Mouse (Mus musculus): ENCODE measurements at regions not wholly inside any gene's neighbourhood (a gene's known extent, or its start where the extent isn't known, plus 50 kb on each side); places are given as distances from the start of the nearest gene placed in this dataset.

DNA sequence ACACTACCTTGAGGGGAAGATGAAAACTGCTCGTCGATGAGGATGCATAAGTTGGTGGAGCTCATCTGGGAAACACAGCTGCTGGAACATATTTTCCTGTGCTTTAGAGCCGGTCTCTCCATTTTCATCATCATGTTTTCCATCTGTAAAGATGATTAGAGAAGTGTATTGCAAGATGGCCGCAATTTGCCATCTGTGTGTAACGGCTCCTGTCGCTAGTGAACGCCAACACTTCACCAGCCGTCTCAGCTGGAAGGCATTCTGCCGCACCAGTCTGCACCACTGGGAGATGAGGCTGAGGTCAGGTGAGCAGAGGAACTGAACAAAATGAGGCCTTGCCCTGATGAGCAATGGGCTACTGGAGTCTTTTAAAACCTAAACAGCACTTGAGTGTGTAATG lies 57.4 kb downstream of the Gm21962 start:
- no peak for DNase-seq

GRCm38 (mm10) chr3:137729421-137729820 lies 58.1 kb downstream of the Gm21962 start:
- DNase-seq = no peak

DNA sequence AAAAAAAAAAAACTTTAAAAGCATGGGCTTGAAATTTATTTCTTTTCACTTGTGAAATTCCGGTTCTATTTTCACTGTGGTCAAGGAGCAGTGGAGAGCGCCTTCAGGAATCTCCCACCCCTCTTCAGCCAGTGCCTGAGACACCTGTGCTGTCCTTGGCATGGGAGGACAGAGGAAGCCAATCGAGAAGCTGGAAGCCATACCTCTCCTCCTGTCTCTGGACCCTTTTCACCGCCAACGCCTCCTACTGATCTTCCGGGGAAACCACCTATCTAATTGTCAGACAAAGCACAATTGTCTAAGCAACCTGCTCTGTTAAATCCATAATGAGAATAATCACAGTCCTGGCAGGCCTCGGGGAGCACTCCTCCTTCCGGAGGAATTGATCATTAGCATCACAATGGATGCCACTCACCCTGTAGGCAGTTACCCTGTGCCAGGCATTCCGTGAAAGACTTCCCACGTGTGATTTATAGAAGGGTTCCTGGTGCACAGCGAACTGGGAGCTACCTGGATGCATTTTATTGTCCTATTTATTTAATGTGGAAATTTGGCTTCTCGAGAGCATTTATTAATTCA lies 66.0 kb downstream of the Gm21962 start:
- DNase-seq = no peak

DNA sequence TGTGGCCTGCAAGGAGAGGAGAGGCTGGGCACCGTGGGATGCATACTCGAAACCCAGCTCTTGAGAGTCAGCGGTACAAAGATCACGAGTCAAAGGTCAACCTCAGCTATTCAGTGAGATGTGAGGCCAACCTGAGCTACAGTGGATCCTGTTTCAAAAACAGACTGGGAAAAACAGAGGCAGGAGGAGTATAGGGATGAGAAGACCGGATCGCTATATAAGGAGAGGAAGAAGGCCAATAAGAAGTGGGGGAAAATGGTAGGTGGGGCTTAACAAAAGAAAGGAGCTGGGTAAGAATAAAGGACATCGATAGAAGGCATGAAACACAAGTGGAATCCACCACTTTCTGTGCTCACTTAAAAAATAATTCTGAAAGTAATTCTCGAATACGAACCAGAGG lies 70.2 kb downstream of the Gm21962 start:
- DNase-seq = no peak

GRCm38 (mm10) chr3:137742119-137742518 lies 70.8 kb downstream of the Gm21962 start:
- DNase-seq = no peak

GRCm38 (mm10) chr3:137751732-137752260 lies 80.5 kb downstream of the Gm21962 start:
- DNase-seq = no peak

- DNase-seq = peak; percentile 86
Measured at GRCm38 (mm10) chr3:137752447-137753256, 81.3 kb downstream of the Gm21962 start.

DNA sequence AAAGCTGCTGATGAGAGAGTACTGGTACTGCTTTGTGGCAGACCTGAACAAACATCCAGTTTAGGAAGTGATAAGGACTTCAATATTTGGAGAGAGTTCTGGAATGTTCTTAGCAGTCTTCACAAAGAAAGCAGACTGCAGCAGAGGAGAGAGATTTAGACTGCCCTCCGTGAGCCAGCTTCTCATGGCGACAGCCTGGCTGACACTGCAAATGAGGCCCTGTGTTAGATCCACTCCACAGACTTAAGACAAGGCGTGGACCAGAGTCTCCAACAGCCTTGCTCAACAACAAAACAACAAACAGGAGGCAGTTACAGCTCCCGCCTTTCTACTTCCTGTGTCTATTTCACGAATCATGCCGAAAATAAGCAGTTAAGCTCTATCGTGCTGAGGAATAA lies 81.9 kb downstream of the Gm21962 start:
- no peak for DNase-seq

- no peak for DNase-seq
Measured at GRCm38 (mm10) chr3:137755391-137755790, 84.1 kb downstream of the Gm21962 start.

- no peak for DNase-seq
Measured at GRCm38 (mm10) chr3:137762213-137762884, 91.0 kb downstream of the Gm21962 start.

DNA sequence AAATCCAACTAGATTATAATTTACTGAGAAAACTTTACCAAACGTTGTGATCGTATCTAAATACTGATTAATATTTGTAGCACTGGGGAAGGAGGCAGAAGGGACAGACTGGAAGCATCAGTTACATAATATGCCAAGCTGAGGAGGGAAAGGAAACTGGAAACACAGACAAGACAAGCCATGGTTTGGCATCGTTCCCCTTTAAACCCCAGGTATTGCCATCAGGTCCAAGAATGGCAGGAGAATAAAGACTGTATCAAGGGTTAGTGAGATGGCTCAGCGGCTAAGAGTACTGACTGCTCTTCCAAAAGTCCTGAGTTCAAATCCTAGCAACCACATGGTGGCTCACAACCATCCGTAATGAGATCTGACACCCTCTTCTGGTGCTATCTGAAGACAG lies 92.1 kb downstream of the Gm21962 start:
- no peak for DNase-seq

DNA sequence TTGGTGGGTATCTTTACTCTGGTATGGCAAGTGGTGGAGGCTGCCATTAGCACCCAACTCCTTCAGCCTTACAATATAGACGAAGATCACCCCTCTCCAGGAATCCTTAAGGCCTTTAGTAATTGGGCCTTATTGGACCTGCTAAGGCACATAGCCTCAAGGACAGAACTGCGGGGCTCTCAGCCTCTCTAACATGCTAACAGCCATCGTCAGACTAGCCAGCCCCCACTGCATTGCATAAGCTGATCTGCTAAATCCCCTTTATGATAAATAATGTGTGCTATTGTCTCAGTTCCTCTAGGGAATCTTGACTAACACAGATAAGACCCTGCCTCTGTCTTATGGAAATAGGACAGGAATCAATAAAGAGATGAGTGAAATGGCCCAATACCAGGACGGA lies 95.7 kb upstream of the H2afz start:
- DNase-seq = no peak

DNA sequence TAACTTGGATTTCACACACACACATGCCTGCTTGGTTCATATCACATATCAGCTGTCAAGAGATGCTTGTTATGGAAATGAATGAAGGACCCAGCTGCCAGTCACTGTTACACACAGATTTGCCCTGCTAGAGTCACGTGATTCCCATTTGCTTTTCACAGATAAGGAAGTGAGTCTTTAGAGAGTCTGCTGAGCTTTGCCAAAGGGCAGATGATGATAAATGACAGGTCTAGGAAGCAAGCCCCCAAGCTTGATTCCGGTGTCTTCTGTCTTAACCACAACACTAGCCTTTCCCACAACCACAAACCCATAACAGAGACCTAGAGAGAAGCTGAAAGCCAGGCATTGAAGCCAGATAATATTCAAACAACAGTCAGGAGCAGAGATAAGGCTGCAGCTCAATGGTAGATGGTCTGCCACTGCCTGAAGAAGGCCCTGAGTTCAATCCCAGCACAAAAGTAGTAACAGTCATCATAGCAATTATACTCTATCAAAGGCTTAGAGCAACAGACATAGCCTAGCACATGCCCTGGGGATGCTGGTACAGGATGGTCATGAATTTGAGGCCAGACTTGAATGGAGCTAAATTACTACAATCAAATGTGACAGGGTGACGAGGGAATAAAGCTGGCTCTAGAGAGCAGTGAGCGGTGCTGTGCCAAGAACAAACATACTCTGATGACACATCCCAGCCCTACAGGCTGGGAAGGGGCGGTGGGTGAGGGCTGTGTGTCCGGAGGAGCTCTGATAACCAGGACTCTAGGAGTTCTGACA lies 89.0 kb upstream of the H2afz start:
- no peak for DNase-seq

GRCm38 (mm10) chr3:137778113-137778512 lies 86.2 kb upstream of the H2afz start:
- peak; percentile 39 for DNase-seq

GRCm38 (mm10) chr3:137780029-137780428 lies 84.3 kb upstream of the H2afz start:
- DNase-seq = no peak

DNA sequence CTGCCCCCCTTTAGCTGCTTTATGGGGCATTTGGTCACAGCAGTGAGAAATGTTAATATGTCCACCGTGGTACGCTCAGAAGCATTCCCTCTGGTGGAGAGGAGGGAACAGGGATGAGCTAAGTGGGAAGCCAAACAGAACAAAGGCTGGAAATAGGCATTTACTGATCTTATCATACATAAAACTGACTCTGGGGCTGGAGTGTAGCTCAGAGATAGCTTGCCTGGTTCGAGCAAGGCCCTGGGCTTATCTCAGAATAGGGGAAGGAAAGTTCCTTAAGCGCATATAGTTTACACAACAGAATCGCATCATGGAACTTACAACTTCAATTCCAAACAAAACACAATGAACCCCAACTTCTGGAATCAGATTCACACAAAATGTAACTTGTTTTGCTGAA lies 81.5 kb upstream of the H2afz start:
- DNase-seq = no peak

DNA sequence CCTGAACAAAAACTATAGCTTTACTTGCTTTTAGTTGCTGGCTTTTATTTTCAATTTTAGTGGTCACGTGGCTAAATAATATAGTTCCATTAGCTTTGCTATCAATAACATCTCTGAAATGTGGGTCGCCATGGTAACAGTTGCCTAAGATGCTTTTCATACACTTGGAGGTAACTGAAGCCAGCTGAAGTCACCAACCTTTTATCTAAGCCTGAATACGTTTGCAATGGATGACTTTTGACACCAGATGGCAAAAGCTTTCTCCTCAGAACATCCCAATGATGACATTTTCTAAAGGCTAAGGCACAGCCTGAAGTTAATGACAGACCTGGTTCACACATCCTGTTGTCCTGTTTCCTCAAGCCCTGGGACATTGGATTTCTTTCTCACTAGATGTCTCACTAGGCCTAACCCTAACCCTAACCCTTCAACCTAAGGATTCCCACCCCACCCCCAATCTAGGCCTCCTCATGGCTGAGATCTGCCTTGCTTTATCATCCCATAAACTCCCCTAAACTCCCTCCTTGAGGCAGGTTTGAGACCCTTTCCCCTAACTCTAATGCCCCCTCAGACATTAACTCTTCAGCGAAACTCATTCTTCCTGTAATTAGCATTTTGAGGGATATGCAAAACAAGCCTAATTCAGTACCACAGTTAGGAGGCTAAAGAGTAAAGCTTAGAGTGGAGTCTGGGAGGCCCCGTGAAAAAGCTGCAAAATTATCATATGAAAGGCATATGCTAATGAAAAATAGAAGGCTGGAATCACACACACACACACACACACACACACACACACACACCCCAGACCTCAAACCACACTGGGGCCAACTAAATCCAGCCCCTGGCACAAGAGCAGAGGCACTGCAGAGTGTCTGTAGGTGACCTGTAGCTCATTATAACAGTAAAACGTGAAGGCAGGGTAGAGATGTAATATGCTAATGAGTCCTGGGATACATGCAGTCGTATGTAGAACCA lies 80.1 kb upstream of the H2afz start:
- DNase-seq = no peak

GRCm38 (mm10) chr3:137785224-137785623 lies 79.1 kb upstream of the H2afz start:
- peak; percentile 14 for DNase-seq

GRCm38 (mm10) chr3:137785871-137786270 lies 78.4 kb upstream of the H2afz start:
- no peak for DNase-seq

GRCm38 (mm10) chr3:137789671-137790070 lies 74.6 kb upstream of the H2afz start:
- no peak for DNase-seq

GRCm38 (mm10) chr3:137790340-137790739 lies 73.9 kb upstream of the H2afz start:
- peak; percentile 40 for DNase-seq

All from heart, postnatal 4 days (tissue).